Mouse (Mus musculus) thymus, adult 2 months (tissue): ENCODE measurements around the gene Nrip1. TPM values are rescaled to one million over a fixed set of nuclear protein-coding genes. Genes with fewer than 3 reads are reported as not detected.
"Not testable (repeated sequence)": the region's sequence is repeated elsewhere in the genome, so short reads cannot be mapped to it uniquely, and the experiment has no call there.

Experiments
- DNase-seq: peaks from one replicate; pipeline ENCODE4 v3.0.0; 2021
- H3K27ac ChIP-seq: fragments of 200-500 bp; 2 replicates; pipeline ENCODE4 v1.5.1; 2012; ENCODE audit warnings: low read length, control low read depth; ENCODE audit not compliant: control insufficient read depth, insufficient read depth
- H3K27me3 ChIP-seq: fragments of 200-500 bp; 2 replicates; pipeline ENCODE4 v1.6.1; 2012; ENCODE audit warnings: mild to moderate bottlenecking, low read length, moderate library complexity, mixed read lengths; ENCODE audit not compliant: control insufficient read depth, insufficient read depth
- H3K36me3 ChIP-seq: fragments of 200-500 bp; 2 replicates; pipeline ENCODE4 v1.6.1; 2012; ENCODE audit warnings: mild to moderate bottlenecking, low read length, moderate library complexity; ENCODE audit not compliant: control insufficient read depth, insufficient read depth
- H3K4me1 ChIP-seq: fragments of 200-500 bp; replicated peaks from 2 replicates; pipeline ENCODE4 v1.6.1; 2012; ENCODE audit warnings: low read length; ENCODE audit not compliant: control insufficient read depth, insufficient read depth
- H3K4me3 ChIP-seq: fragments of 200-500 bp; 2 replicates; pipeline ENCODE4 v1.5.1; 2012; ENCODE audit warnings: mild to moderate bottlenecking, low read length, control low read depth, moderate library complexity; ENCODE audit not compliant: control insufficient read depth, insufficient read depth
- CTCF ChIP-seq: fragments of 200-500 bp; IDR thresholded peaks from 2 replicates; pipeline ENCODE4 v1.5.1; 2012; ENCODE audit warnings: mild to moderate bottlenecking, control low read depth, low read length, moderate library complexity, borderline replicate concordance; ENCODE audit not compliant: control insufficient read depth, poor library complexity, insufficient read depth; ENCODE audit errors: extremely low read depth
- POLR2A ChIP-seq: fragments of 200-500 bp; IDR thresholded peaks from 2 replicates; pipeline ENCODE4 v1.6.1; 2012; ENCODE audit warnings: mild to moderate bottlenecking, low read length, control low read depth, moderate library complexity; ENCODE audit not compliant: control insufficient read depth, poor library complexity, insufficient read depth; ENCODE audit errors: extremely low read depth
- WGBS: fragments of 180-500 bp; shearing (Covaris S2); methylation state at CpG from one replicate; pipeline ENCODE4 v1.1.7; 2018; 5-methylcytosine and 5-hydroxymethylcytosine counted together
- polyA plus RNA-seq: library from polyadenylated mRNA; depleted of rRNA; stranded (reverse); fragments of >200 nt; gene quantifications from 2 replicates; pipeline ENCODE4 v1.2.3, GENCODE M21; 2012

The Nrip1 gene
- polyA plus RNA-seq, 1 experiment, result 23.7 TPM

- DNase-seq, result no peak
- TF ChIP-seq POLR2A, result no peak
- no peak for TF ChIP-seq CTCF
- 97% methylated on average over 7 of the region's 7 CpGs for WGBS
These were observed 32.7 kb upstream of the Nrip1 start for GRCm38 (mm10) chr16:76406319-76406718.

DNA sequence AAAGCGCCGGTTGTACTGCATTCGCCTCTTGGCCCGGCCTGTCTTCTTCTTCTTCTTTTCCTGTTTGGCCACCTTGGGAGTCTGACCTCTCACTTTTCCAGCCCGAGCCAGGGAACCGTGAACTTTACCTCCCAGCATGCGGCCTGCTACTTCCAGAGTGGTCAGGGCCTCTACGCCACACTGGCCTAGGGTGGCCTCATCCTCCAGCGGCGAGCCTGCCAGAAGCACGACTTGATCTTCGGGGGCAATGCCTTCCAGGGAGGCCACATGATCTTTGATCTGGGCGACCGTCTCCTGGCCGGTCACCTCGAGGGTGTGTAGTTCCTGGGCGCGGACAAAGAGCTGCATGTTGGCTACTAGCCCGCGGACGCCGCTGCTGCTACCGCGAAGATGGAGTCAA lies 29.7 kb upstream of the Nrip1 start:
- 96% methylated on average over 24 of the region's 24 CpGs for WGBS
- not testable (repeated sequence) for H3K4me3 ChIP-seq, H3K27ac ChIP-seq, DNase-seq, H3K4me1 ChIP-seq, H3K27me3 ChIP-seq, H3K36me3 ChIP-seq

More at GRCm38 (mm10) chr16:76406319-76406718, 32.7 kb upstream of the Nrip1 start:
- no peaks in the 10 kb centered on the region for H3K36me3 ChIP-seq
- H3K4me3 ChIP-seq, result no peak overlapping the region
- H3K4me1 ChIP-seq, result no peaks in the 10 kb centered on the region; the same call in 1 of the 2 replicates
- no peaks in the 10 kb centered on the region for H3K27me3 ChIP-seq
- no peak overlapping the region for H3K27ac ChIP-seq

DNA sequence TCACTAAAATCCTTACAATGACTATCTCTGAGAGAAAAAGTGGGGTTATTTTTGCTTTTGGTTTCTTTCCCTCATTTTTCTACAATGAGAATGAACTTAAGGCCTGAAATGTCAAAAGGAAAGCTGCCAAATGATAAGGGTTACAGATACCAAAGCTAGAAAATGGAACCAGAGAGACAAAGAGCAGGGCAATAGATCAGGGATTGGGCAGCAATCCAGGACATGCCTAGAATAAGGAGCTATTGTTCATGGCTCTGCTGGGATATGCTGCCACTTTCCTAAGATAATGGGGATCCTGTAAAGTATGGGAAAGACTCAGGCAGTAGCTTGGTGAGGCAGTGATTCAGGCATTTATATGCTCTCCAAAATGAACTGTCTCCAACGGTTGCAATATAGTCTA lies 22.9 kb upstream of the Nrip1 start:
- DNase-seq, result no peak
- Histone ChIP-seq H3K4me1 (no peaks in the 10 kb centered on the region), H3K36me3 (no peaks in the 10 kb centered on the region), H3K27me3 (no peaks in the 10 kb centered on the region), H3K27ac (no peak overlapping the region), H3K4me3 (no peak overlapping the region)
- WGBS, result 97% methylated on average over 1 of the region's 1 CpGs
- TF ChIP-seq CTCF, result no peak
- TF ChIP-seq POLR2A, result no peak

GRCm38 (mm10) chr16:76393267-76393666 lies 19.6 kb upstream of the Nrip1 start:
- TF ChIP-seq POLR2A, result no peak
- no peak for TF ChIP-seq CTCF
- no peaks in the 10 kb centered on the region for H3K36me3 ChIP-seq
- no peaks in the 10 kb centered on the region for H3K4me1 ChIP-seq
- 94% methylated on average over 3 of the region's 3 CpGs for WGBS
- H3K4me3 ChIP-seq, result no peak overlapping the region
- no peaks in the 10 kb centered on the region for H3K27me3 ChIP-seq
- no peak overlapping the region for H3K27ac ChIP-seq
- DNase-seq, result no peak

- H3K27ac ChIP-seq, result no peak overlapping the region
- DNase-seq, result no peak
These were observed 12.9 kb upstream of the Nrip1 start for GRCm38 (mm10) chr16:76386496-76386895.

DNA sequence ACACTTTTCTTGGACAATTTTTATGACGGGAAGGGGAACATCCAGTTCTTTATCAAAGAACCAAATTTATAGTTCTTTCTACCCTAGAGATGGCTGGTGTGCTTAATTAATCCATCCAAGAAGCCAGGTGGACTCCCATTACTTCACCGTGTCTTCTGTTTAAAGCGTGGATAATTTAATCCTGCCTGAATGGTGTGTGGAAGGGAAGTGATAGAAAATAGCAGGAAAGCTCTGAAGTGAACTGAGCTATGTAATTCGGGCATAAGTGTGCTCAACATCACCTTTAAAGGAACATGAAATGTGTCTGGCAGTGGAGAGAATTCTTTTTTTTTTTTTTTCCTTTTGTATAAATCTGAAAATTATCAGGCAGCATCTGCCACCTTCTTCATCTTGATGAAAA lies 12.4 kb upstream of the Nrip1 start:
- TF ChIP-seq CTCF (no peak), POLR2A (no peak)
- Histone ChIP-seq H3K36me3 (no peaks in the 10 kb centered on the region), H3K27ac (no peak overlapping the region), H3K4me1 (no peaks in the 10 kb centered on the region), H3K27me3 (no peaks in the 10 kb centered on the region), H3K4me3 (no peak overlapping the region)
- 96% methylated on average over 4 of the region's 4 CpGs for WGBS
- no peak for DNase-seq

More at GRCm38 (mm10) chr16:76386496-76386895, 12.9 kb upstream of the Nrip1 start:
- H3K36me3 ChIP-seq, result no peaks in the 10 kb centered on the region
- no peak overlapping the region for H3K4me3 ChIP-seq
- H3K27me3 ChIP-seq, result no peaks in the 10 kb centered on the region
- no peak for TF ChIP-seq POLR2A
- TF ChIP-seq CTCF, result no peak
- no peaks in the 10 kb centered on the region for H3K4me1 ChIP-seq
- WGBS, result 96% methylated on average over 5 of the region's 5 CpGs

GRCm38 (mm10) chr16:76377211-76377610 lies 3.6 kb upstream of the Nrip1 start:
- WGBS, result 80% methylated on average over 3 of the region's 3 CpGs
- DNase-seq, result no peak
- TF ChIP-seq POLR2A (no peak), CTCF (no peak)

More at GRCm38 (mm10) chr16:76377211-76377610, 3.6 kb upstream of the Nrip1 start:
- Histone ChIP-seq H3K27ac (no peak overlapping the region), H3K4me3 (no peak overlapping the region), H3K36me3 (no peaks in the 10 kb centered on the region), H3K27me3 (no peaks in the 10 kb centered on the region), H3K4me1 (no peaks in the 10 kb centered on the region)
